Mouse (Mus musculus): ENCODE measurements around the gene Nes.

DNA sequence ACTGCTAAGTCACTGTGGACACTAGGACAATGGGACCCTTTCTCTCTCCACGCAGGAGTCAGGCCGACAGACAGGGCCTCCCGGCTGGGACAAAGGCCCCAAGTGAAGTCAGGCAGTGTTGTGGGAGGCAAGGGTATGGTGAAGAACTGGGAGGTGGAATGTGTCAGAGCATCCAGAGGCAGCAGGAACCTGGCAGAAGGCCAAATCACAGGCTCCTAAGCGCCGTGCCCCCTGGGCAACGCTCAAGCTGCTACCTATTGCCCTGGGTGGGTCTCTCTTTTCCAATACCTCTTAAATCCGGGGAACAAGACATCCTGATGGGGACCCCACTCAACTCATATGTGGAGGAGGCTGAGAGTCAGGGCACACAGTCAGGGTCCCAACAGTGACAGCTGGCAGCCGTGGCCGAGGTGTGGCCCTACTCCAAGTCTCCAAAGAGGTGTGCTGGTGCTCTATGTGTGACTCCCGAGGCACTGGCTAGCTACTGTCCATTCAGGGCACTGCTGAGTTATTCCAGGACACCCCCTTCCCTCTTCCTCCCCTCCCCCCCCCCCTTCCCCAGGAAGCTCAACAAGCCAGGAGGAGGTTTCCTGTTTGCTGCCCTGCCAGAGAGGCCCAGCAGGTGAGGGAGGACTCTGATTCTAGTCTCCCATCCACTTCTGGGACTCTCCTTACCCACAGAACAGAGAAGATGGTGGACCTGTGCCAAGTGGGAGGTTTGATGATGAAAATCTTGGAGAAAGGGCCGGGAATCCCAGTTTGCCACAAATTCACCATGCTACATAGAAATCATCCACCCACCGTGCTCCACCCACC is 14.8 kb downstream of the Nes start:
- TF ChIP-seq GATA1 (IDR thresholded peaks at IDR 0.05; ENCODE audit: borderline replicate concordance, low read length) (no peak), FLI1 (IDR thresholded peaks at IDR 0.05; ENCODE audit: low read length) (no peak)

All from megakaryocyte, embryonic 14.5 days (primary cell).